Mouse (Mus musculus) forebrain, embryonic 16.5 days (tissue): ENCODE measurements around the gene Stk38l. TPM values are rescaled to one million over a fixed set of nuclear protein-coding genes. Genes with fewer than 3 reads are reported as not detected.
A peak's percentile ranks its signal among the peaks of the same experiment; 100 is the strongest.

Experiments used
- ATAC-seq: fragments of 200-750 bp; cut with Nextera tagmentation; 2 replicates; pipeline ENCODE4 v1.8.0; 2017; ENCODE audit warnings: mild to moderate bottlenecking, moderate library complexity
- H3K27ac ChIP-seq: fragments of 300-500 bp; sonication (generic); 2 replicates; pipeline ENCODE4 v1.5.1; 2014; ENCODE audit warnings: low read length, control low read depth
- H3K27me3 ChIP-seq: fragments of 300-500 bp; sonication (generic); replicated peaks from 2 replicates; pipeline ENCODE4 v1.6.1; 2014; ENCODE audit warnings: low read length; ENCODE audit not compliant: control insufficient read depth, insufficient read depth
- H3K36me3 ChIP-seq: fragments of 300-500 bp; sonication (generic); 2 replicates; pipeline ENCODE4 v1.6.1; 2014; ENCODE audit not compliant: control insufficient read depth, insufficient read depth
- H3K4me1 ChIP-seq: fragments of 300-500 bp; sonication (generic); replicated peaks from 2 replicates; pipeline ENCODE4 v1.6.1; 2014; ENCODE audit warnings: low read length; ENCODE audit not compliant: control insufficient read depth, insufficient read depth
- H3K4me2 ChIP-seq: fragments of 300-500 bp; sonication (generic); 2 replicates; pipeline ENCODE4 v1.6.1; 2014; ENCODE audit warnings: mild to moderate bottlenecking, low read length, control low read depth
- H3K4me3 ChIP-seq: fragments of 300-500 bp; sonication (generic); replicated peaks from 2 replicates; pipeline ENCODE4 v1.5.1; 2014; ENCODE audit warnings: mild to moderate bottlenecking, low read length, control low read depth
- H3K9ac ChIP-seq: fragments of 300-500 bp; sonication (generic); replicated peaks from 2 replicates; pipeline ENCODE4 v1.6.1; 2014; ENCODE audit warnings: low read depth, low read length, control low read depth
- H3K9me3 ChIP-seq: fragments of 300-500 bp; sonication (generic); 2 replicates; pipeline ENCODE4 v1.6.1; 2016; ENCODE audit warnings: low read length; ENCODE audit not compliant: control insufficient read depth
- WGBS: fragments of 180-500 bp; shearing (Covaris S2); extraction: QIAGEN DNeasy Blood & Tissue Kit; methylation state at CpG from one replicate; pipeline ENCODE4 v1.1.7; 2014; 5-methylcytosine and 5-hydroxymethylcytosine counted together
- polyA plus RNA-seq: library from polyadenylated mRNA; unstranded; fragments of >200 nt; fragmentation: Nextera tagmentation; extraction: Ambion mirVana; gene quantifications from 2 replicates; pipeline ENCODE4 v1.2.1, GENCODE M21; 2015

Gene Stk38l
- polyA plus RNA-seq, 1 experiment from 2014 or later = 15.0 TPM

- 91% methylated on average over 3 of the region's 3 CpGs for WGBS
- H3K36me3 ChIP-seq = 0 out of 2 replicates have a peak, but pooled peaks cover 5% of the 10 kb centered on the region
These were observed 53.3 kb downstream of the Stk38l start for GRCm38 (mm10) chr6:146778055-146778454.

DNA sequence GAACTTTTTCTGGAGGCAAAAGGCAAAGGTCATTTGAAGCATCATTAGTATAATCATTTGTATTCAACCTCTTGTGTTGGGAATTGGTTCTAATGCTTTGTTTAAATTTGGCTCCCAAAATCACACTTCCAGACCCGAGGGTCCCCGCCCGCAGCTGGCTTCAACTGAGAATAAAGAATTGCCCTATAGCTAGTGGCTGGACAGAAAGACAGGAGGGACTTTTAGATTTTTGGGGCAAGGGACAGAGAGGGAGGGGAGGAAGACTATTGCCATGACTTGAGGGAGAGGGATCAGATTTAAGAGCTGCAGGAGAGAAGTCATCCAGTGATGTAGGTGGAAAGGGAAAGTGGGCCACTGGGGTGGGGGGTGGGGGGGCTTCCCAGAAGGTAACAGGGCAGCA is 56.8 kb downstream of the Stk38l start:
- H3K27ac ChIP-seq = no peak overlapping the region
- 0 out of 2 replicates have a peak, but pooled peaks cover 3% of the 10 kb centered on the region for H3K36me3 ChIP-seq
- H3K4me1 ChIP-seq = no peaks in the 10 kb centered on the region
- H3K4me2 ChIP-seq = no peak overlapping the region
- no peak for ATAC-seq
- no peaks in the 10 kb centered on the region for H3K27me3 ChIP-seq
- H3K9ac ChIP-seq = no peak overlapping the region
- no peaks in the 10 kb centered on the region for H3K9me3 ChIP-seq
- WGBS = 82% methylated on average over 3 of the region's 3 CpGs
- H3K4me3 ChIP-seq = no peak overlapping the region

More at GRCm38 (mm10) chr6:146778055-146778454, 53.3 kb downstream of the Stk38l start:
- Histone ChIP-seq H3K27me3 (no peaks in the 10 kb centered on the region), H3K27ac (no peak overlapping the region), H3K9me3 (no peaks in the 10 kb centered on the region), H3K9ac (no peak overlapping the region), H3K4me3 (no peak overlapping the region), H3K4me1 (no peaks in the 10 kb centered on the region), H3K4me2 (no peak overlapping the region)
- no peak for ATAC-seq

DNA sequence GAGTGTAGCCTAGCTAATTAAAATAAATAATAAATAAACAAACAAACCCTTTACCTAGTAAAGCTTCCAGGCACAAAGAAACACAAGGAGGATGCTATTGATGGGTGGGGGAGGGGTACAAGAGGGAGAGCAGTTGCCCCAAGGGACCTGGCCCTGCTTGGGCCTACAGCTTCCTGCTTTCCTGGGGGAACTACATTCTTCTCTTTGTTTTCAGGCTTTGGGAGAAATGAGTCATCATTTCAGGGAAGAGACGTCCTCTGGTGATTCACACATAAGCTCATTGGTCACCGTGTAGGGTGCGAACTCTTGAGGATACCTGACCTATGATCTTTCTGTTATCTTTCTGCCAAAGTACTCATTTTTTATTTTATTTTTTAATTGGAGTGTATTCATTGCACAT is 68.7 kb downstream of the Stk38l start:
- no peak for ATAC-seq
- no peak overlapping the region for H3K4me3 ChIP-seq
- H3K4me1 ChIP-seq = peaks cover 10% of the 10 kb centered on the region
- WGBS = 72% methylated on average over 3 of the region's 3 CpGs
- H3K27me3 ChIP-seq = peaks cover 4% of the 10 kb centered on the region; the same call in 1 of the 2 replicates
- no peak overlapping the region for H3K4me2 ChIP-seq
- no peak overlapping the region for H3K9ac ChIP-seq
- no peaks in the 10 kb centered on the region for H3K9me3 ChIP-seq
- no peaks in the 10 kb centered on the region for H3K36me3 ChIP-seq
- no peak overlapping the region for H3K27ac ChIP-seq

DNA sequence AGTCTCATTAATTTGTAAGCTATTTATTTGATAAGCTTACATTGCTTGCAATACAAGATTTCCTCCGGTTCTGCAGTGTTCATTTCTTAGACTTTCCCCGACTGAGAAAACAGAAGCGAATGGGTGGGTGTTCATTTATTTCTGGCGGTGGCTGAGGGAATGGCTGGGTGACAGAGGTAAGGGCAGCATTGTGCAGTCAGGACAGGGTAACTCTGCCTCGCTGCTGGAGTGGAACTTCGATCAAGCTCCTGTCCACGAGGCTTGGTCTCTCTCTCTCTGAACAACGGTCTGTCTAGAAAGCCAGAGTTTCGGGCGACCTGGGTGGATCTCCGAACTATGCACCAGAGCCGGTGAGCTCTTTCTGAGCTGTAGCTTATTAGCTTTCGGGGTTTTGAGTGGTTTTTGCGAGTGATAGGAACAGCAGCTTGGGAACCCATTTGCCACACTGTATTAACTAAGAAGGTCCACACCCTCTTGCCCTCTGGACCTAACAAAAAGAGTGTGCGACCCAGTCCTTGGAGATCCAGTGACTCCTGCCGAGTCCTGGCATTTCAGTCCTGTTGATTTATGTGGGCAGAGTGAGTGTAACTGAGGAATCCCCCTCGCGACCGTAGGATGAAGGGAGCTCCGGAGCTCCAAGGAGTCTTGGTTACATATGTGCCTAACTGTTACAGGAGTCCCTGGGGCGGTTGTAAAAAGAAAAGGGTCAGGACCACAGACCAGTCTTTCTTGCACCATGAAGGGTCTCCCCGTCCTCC is 70.5 kb downstream of the Stk38l start:
- no peaks in the 10 kb centered on the region for H3K36me3 ChIP-seq
- peaks cover 10% of the 10 kb centered on the region for H3K4me1 ChIP-seq
- no peaks in the 10 kb centered on the region for H3K9me3 ChIP-seq

DNA sequence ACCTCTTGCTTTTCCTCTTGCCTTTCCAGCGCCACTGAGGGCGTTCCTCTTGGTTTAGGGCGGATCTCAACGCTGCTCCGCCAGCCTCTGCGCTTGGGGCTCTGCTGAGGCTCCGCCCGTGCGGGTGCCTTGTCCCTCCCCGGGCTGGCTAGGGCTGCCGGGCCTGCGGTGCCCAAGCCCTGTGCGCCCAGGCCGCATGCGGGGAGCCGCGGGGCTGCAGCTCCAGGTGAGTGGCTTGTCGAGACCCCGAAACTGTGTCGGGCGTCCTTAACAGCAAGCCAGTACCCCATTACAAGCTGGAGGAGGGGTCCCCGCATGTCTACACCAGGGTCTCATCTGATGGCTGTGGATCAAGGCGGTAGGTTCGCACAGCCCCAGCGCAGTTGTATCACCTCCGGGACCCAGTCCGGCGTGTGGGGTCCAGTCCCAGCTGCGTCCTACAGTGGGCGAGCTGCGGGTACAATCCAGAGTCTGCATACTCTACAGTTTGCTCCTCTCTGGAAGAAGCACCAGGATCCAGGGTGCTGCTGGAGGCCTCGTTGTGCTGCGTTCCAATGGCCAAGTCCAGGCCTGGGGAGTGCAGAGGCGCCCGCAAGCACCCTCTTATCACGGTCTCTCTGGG is 71.2 kb downstream of the Stk38l start, which contains the start of gene Arntl2:
Gene Arntl2, plus strand, starts transcription at position 132 of the 622 bp plus-strand sequence.
- Histone ChIP-seq H3K4me1 (peaks cover 10% of the 10 kb centered on the region), H3K36me3 (no peaks in the 10 kb centered on the region), H3K27me3 (peaks cover 4% of the 10 kb centered on the region; the same call in 1 of the 2 replicates), H3K4me3 (peak within 1 kb of the TSS; percentile 56), H3K9ac (peak within 1 kb of the TSS; percentile 67), H3K4me2 (peak within 1 kb of the TSS; percentile 75), H3K27ac (no peak within 1 kb of the TSS), H3K9me3 (no peaks in the 10 kb centered on the region)
- WGBS = 3% methylated on average over 36 of the region's 36 CpGs
- ATAC-seq = peak; percentile 99

More for the DNA sequence above, 70.5 kb downstream of the Stk38l start:
- Histone ChIP-seq H3K27me3 (peaks cover 4% of the 10 kb centered on the region; the same call in 1 of the 2 replicates), H3K4me3 (peak overlapping the region; percentile 56), H3K4me2 (peak overlapping the region; percentile 75), H3K27ac (no peak overlapping the region), H3K9ac (peak overlapping the region; percentile 67)
- peak; percentile 3; the same call in 1 of the 2 replicates for ATAC-seq
- WGBS = 17% methylated on average over 22 of the region's 22 CpGs

DNA sequence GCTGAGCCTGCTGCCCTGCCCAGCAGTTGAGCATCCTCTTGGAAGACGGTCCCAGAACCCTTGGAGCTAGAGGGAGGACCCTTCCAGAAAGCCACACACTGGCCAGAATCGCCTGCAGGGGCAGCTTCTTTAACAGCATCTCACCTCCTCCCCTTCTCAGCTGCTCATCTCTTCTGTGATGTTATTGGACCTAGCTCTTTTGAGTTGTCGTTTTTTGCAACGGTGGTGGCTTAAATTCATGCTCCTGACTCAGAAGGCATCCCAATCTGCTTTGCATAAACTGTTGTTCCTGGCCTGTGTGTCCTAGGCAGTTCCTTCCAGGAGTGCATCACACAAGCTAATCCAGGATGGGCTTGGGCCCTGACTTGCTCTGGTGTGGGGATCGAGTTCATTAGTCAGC is 72.7 kb downstream of the Stk38l start:
- Histone ChIP-seq H3K4me3 (no peak overlapping the region), H3K36me3 (no peaks in the 10 kb centered on the region), H3K4me2 (no peak overlapping the region), H3K4me1 (peaks cover 10% of the 10 kb centered on the region), H3K27ac (no peak overlapping the region), H3K9ac (no peak overlapping the region), H3K9me3 (no peaks in the 10 kb centered on the region), H3K27me3 (peaks cover 4% of the 10 kb centered on the region; the same call in 1 of the 2 replicates)
- no peak for ATAC-seq
- WGBS = 71% methylated on average over 5 of the region's 5 CpGs

GRCm38 (mm10) chr6:146809991-146810390 is 85.2 kb downstream of the Stk38l start:
- no peak for ATAC-seq
- Histone ChIP-seq H3K9ac (no peak overlapping the region), H3K36me3 (no peaks in the 10 kb centered on the region), H3K27ac (no peak overlapping the region), H3K9me3 (no peaks in the 10 kb centered on the region), H3K4me1 (no peaks in the 10 kb centered on the region), H3K4me3 (no peak overlapping the region), H3K4me2 (no peak overlapping the region), H3K27me3 (no peaks in the 10 kb centered on the region)
- WGBS = 92% methylated on average over 6 of the region's 6 CpGs

DNA sequence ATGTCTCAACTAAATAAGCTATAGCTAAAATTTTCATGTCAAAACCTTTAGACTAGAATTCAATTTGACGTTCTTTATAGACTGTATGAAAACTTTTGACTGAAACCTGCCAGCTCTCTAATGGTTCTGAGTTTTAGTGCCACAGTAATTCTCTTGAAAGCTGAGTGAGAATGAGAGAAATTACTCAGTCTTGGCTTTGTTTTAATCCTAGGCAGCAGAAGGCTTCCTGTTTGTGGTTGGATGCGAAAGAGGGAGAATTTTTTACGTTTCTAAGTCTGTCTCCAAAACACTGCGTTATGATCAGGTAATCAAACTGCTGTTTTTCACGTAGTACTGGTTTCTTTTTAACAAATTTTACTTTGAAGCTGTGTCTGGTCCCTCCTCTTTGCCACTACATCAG is 88.2 kb downstream of the Stk38l start:
- ATAC-seq = no peak
- H3K36me3 ChIP-seq = no peaks in the 10 kb centered on the region
- no peak overlapping the region for H3K4me2 ChIP-seq
- no peak overlapping the region for H3K9ac ChIP-seq
- no peaks in the 10 kb centered on the region for H3K9me3 ChIP-seq
- H3K4me3 ChIP-seq = no peak overlapping the region
- H3K27me3 ChIP-seq = no peaks in the 10 kb centered on the region
- H3K4me1 ChIP-seq = no peaks in the 10 kb centered on the region
- H3K27ac ChIP-seq = no peak overlapping the region
- 88% methylated on average over 5 of the region's 5 CpGs for WGBS

DNA sequence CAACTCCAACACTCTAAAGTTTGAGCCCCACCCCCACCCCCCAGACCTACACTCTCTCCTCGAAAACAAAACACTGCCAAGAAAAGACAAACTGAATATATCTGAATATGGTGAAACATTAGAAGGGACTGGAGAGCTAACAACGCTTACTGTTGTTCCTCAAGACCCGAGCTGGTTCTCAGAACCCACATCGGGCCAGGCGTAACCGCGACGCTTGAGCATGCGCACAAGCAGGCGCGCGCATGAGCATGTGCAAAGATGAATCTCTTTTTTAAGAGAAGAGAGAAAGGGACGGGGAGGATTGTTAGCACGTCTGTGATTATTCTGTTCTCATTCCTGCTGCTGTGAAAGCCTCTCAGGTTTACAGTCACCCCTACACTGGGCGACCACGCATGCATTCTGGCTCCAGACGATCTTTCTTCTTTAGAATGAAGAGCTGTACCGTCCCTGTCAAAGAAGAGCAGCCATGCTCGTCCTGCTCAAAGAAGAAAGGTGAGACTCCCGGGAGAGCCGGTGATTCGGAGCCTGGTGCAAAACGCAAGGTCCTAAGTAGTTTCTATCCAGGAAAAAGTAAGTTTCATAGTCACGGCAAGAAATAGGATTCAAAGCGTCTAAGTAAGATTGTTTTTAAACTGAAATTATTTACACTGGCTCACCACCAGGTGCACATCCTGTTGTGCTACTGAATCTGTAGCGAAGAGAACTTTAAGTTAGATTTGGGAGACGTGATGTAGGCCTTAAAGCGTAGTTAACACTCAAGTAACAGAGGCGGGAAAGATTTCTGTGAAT is 95.6 kb downstream of the Stk38l start:
- Histone ChIP-seq H3K27ac (no peak overlapping the region), H3K9ac (no peak overlapping the region), H3K27me3 (no peaks in the 10 kb centered on the region), H3K4me1 (no peaks in the 10 kb centered on the region), H3K36me3 (no peaks in the 10 kb centered on the region), H3K4me3 (no peak overlapping the region), H3K4me2 (no peak overlapping the region), H3K9me3 (no peaks in the 10 kb centered on the region)
- ATAC-seq = no peak
- WGBS = 86% methylated on average over 29 of the region's 29 CpGs
